Comparison of ENCODE assay signal across 8 mouse cellular contexts in genomic region chr9:56516692-56517263, GRCm38 (mm10).
DNase-seq lines count a peak whose midpoint lies in the region; ATAC-seq and TF ChIP-seq lines count a peak whose summit lies in the region.

No protein-coding gene starts in this region.

- peak; percentile 39 for ATAC-seq in Patski

- intact Hi-C loops in left cerebral cortex, postnatal 25 days (cut with DNase I) = no loop called here

- no peak for TF ChIP-seq POLR2A in lung, adult 2 months (IDR thresholded peaks at IDR 0.05; ENCODE audit: borderline replicate concordance, extremely low read depth, low read depth, low read length)

- WGBS in lung, adult 2 months = 54% methylated on average over 4 of the region's 4 CpGs

- TF ChIP-seq CTCF in Patski (IDR thresholded peaks at IDR 0.05) = no peak
- 0 out of 2 replicates have a peak, but pooled peaks have one; percentile 23 for TF ChIP-seq CTCF in lung, adult 2 months (IDR thresholded peaks at IDR 0.05; ENCODE audit: insufficient read depth, low read length)

- H3K4me1 ChIP-seq in lung, adult 2 months (ENCODE audit: control insufficient read depth, insufficient read depth, low read length) = peaks cover 11% of the 10 kb centered on the region

- DNase-seq in adrenal gland, postnatal 14 days = peak; percentile 66
- no peak for DNase-seq in adrenal gland, adult 8-10 months
- no peak for DNase-seq in Patski (ENCODE audit: low read depth, low spot score)
- peak; percentile 78 for DNase-seq in heart, postnatal 4 days
- no peak for DNase-seq in lung, adult 2 months
- DNase-seq in left cerebral cortex, adult 9 months (ENCODE audit: low spot score in 2 of 2) = no peak
- DNase-seq in left cerebral cortex, postnatal 25 days (ENCODE audit: low spot score in 2 of 2) = no peak
- DNase-seq in thymus, postnatal 10 days (ENCODE audit: low spot score in 2 of 2) = no peak

- no peak overlapping the region for H3K4me3 ChIP-seq in lung, adult 2 months (replicated peaks; ENCODE audit: extremely low read depth, low read depth, low read length)

- POLR2A ChIA-PET in Patski (lab: Charles Lee) = interaction anchor here (0.7 to 1.6 kb wide), 3 partner anchors 10 to 287 kb away, joined by 3 to 6 read pairs (median 3); no protein-coding TSS in a partner anchor

- in situ Hi-C loops in Patski (cut with MboI; ENCODE audit: low pct_unique_long_range_greater_than_20kb) = no loop called here

- CTCF ChIA-PET in Patski (lab: Charles Lee) = interaction anchor here (1.0 kb wide), 1 partner anchor 36 kb away, joined by 6 read pairs; no protein-coding TSS in a partner anchor

- no peaks in the 10 kb centered on the region for H3K27me3 ChIP-seq in Patski

Comparison
In these comparisons a context has a peak if more than half of its experiments do, and no peak if none do; other contexts are left out.
1. DNase-seq: peak in adrenal gland, postnatal 14 days (single experiment) and heart, postnatal 4 days (single experiment); none in adrenal gland, adult 8-10 months (single experiment), Patski (single experiment), lung, adult 2 months (single experiment), left cerebral cortex, adult 9 months (0 of 2), left cerebral cortex, postnatal 25 days (0 of 2) and thymus, postnatal 10 days (0 of 2).